Mouse (Mus musculus) heart, postnatal 0 days (tissue): ENCODE results near the gene Egr4. TPM values are rescaled to one million over a fixed set of nuclear protein-coding genes. Genes with fewer than 3 reads are reported as not detected.
A peak's percentile ranks its signal among the peaks of the same experiment; 100 is the strongest.

Experiments used
- ATAC-seq: fragments of 200-750 bp; cut with Nextera tagmentation; 2 replicates; pipeline ENCODE4 v1.8.0; 2017; ENCODE audit warnings: low read depth, moderate number of reproducible peaks, moderate library complexity; ENCODE audit not compliant: insufficient read depth
- DNase-seq: peaks from one replicate; pipeline ENCODE4 v3.0.0-alpha.2; 2016; ENCODE audit warnings: low spot score
- H3K27ac ChIP-seq: fragments of 300-500 bp; sonication (generic); 2 replicates; pipeline ENCODE4 v1.5.1; 2014; ENCODE audit warnings: low read depth, mild to moderate bottlenecking
- H3K27me3 ChIP-seq: fragments of 300-500 bp; sonication (generic); 2 replicates; pipeline ENCODE4 v1.6.1; 2014; ENCODE audit warnings: low read length, mixed read lengths; ENCODE audit not compliant: control insufficient read depth, insufficient read depth
- H3K36me3 ChIP-seq: fragments of 300-500 bp; sonication (generic); replicated peaks from 2 replicates; pipeline ENCODE4 v1.6.1; 2014; ENCODE audit warnings: low read length, mixed read lengths; ENCODE audit not compliant: control insufficient read depth, insufficient read depth
- H3K4me1 ChIP-seq: fragments of 300-500 bp; sonication (generic); 2 replicates; pipeline ENCODE4 v1.6.1; 2014; ENCODE audit warnings: antibody characterized with exemption; ENCODE audit not compliant: control insufficient read depth, insufficient read depth
- H3K4me2 ChIP-seq: fragments of 300-500 bp; sonication (generic); 2 replicates; pipeline ENCODE4 v1.6.1; 2014; ENCODE audit warnings: low read depth, mild to moderate bottlenecking, low read length, moderate library complexity
- H3K4me3 ChIP-seq: fragments of 300-500 bp; sonication (generic); 2 replicates; pipeline ENCODE4 v1.5.1; 2014; ENCODE audit warnings: low read depth, low read length
- H3K9ac ChIP-seq: fragments of 300-500 bp; sonication (generic); replicated peaks from 2 replicates; pipeline ENCODE4 v1.6.1; 2014; ENCODE audit warnings: low read depth, low read length, mixed read lengths
- H3K9me3 ChIP-seq: fragments of 300-500 bp; sonication (generic); replicated peaks from 2 replicates; pipeline ENCODE4 v1.6.1; 2016; ENCODE audit warnings: low read length; ENCODE audit not compliant: control insufficient read depth
- CTCF ChIP-seq: IDR thresholded peaks from 2 replicates; pipeline ENCODE4 v1.5.1; 2016; ENCODE audit warnings: antibody characterized with exemption, control low read depth, low read depth
- EP300 ChIP-seq: IDR thresholded peaks from 2 replicates; pipeline ENCODE4 v1.6.1; 2016; ENCODE audit warnings: antibody characterized with exemption, low read depth
- WGBS: fragments of 180-500 bp; shearing (Covaris S2); extraction: QIAGEN DNeasy Blood & Tissue Kit; methylation state at CpG from one replicate; pipeline ENCODE4 v1.1.7; 2014; 5-methylcytosine and 5-hydroxymethylcytosine counted together
- polyA plus RNA-seq: library from polyadenylated mRNA; unstranded; fragments of >200 nt; fragmentation: Nextera tagmentation; extraction: Ambion mirVana; gene quantifications from 2 replicates; pipeline ENCODE4 v1.2.1, GENCODE M21; 2015
- total RNA-seq: library from RNA; depleted of rRNA; stranded (reverse); fragments of >200 nt; gene quantifications from 2 replicates; pipeline ENCODE4 v1.2.3, GENCODE M21; 2014; ENCODE audit warnings: low replicate concordance

The Egr4 gene
- total and polyA plus RNA-seq, 2 experiments from 2014 or later = not detected

DNA sequence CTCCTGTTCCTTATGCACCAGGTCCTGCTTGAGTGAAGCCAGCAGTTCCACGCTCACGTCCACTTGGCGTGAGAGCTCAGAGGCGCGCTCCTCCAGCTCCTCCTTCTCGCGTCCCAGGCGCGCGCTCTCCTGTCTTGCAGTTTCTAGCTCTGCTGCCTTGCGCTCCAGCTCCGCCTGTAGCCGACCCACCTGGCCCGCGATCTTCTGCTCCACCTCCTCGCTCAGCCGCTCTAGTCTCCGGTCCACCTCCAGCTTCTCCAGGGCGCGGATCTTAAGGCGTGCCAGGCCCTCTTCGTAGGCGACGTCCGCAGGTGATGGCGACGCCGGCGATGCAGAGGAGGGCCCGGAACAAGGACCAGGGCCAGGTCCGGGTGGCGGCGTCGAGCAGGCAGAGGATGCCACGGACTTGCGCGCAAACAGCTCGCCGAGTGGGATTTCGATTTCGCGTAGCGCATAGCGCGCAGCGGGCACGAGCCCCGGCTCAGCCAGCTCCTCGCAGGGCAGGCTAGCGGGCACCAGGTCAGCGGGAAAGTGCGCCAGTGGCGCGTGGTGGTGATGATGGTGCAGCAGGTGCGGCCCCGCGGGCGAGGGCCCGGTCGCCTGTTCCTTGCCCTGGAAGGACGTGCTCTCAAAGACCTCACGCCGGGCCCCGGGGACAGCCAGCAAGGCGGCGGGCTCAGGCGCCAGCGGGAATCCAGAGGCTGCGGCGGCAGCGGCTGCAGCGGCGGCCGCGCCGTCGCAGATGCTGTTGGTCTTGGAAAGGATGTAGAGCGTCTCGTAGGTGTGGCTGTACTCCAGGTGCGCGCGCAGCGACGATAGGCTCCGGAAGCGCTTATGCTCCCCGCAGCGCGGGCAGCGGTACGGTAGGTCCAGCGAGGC lies 29.3 kb downstream of the Egr4 start:
- H3K36me3 ChIP-seq = no peaks in the 10 kb centered on the region
- 4% methylated on average over 87 of the region's 92 CpGs for WGBS
- no peaks in the 10 kb centered on the region for H3K9me3 ChIP-seq
- ATAC-seq = no peak
- H3K27ac ChIP-seq = no peak overlapping the region
- H3K27me3 ChIP-seq = peaks cover 47% of the 10 kb centered on the region
- no peak for DNase-seq
- no peaks in the 10 kb centered on the region for H3K4me1 ChIP-seq
- no peak overlapping the region for H3K9ac ChIP-seq
- TF ChIP-seq CTCF = no peak
- H3K4me3 ChIP-seq = peak overlapping the region; percentile 22
- peak overlapping the region; percentile 13; the same call in 1 of the 2 replicates for H3K4me2 ChIP-seq

DNA sequence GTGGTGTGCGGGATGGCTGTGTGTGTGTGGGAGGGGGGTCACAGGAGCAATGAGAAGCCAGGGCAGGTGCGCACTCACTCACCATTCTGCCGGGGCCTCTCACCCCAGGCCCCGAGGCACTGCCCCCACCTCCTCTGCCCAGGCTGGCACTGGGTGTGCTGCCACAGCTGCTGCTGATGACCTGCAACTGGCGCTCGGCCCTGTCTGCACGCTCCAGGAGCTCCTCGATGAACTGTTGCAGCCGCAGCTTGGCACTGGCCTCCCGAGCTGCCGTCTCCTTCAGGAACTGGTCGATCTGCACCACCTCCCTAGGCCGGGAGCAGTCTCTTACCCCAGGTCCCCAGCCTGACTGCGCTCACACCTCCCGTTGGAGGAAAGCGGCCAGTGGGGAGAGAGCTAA lies 32.7 kb downstream of the Egr4 start:
- no peaks in the 10 kb centered on the region for H3K9me3 ChIP-seq
- no peaks in the 10 kb centered on the region for H3K36me3 ChIP-seq
- WGBS = 66% methylated on average over 15 of the region's 16 CpGs
- H3K4me1 ChIP-seq = no peaks in the 10 kb centered on the region
- H3K4me3 ChIP-seq = no peak overlapping the region
- TF ChIP-seq CTCF (no peak), EP300 (no peak)
- H3K4me2 ChIP-seq = no peak overlapping the region
- ATAC-seq = no peak
- H3K9ac ChIP-seq = no peak overlapping the region
- H3K27ac ChIP-seq = no peak overlapping the region
- no peak for DNase-seq
- H3K27me3 ChIP-seq = peaks cover 50% of the 10 kb centered on the region

DNA sequence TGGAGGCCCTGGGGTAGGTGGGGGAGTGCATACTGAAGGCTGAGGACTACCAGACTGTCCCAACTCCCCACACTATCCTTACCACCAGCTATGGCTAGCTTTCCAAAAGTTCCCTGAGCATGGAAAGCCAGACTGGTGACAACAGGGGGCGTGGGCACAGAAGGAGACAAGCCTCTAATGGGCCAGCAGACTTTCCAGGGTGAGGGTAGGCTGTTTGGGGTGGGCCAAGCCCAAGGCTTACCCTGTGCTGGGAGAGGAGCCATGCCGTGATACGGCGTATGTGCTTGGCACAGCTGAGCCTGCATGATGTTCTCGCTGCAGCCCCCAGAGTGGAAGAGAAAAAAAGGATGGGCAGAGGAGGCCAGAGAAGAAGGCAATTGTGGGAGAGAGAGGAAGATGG lies 33.4 kb downstream of the Egr4 start:
- peaks cover 43% of the 10 kb centered on the region for H3K27me3 ChIP-seq
- H3K4me2 ChIP-seq = no peak overlapping the region
- no peak for DNase-seq
- H3K9me3 ChIP-seq = no peaks in the 10 kb centered on the region
- H3K9ac ChIP-seq = no peak overlapping the region
- TF ChIP-seq EP300 (no peak), CTCF (no peak)
- no peak overlapping the region for H3K27ac ChIP-seq
- H3K4me3 ChIP-seq = no peak overlapping the region
- WGBS = 76% methylated on average over 5 of the region's 5 CpGs
- ATAC-seq = no peak
- H3K36me3 ChIP-seq = no peaks in the 10 kb centered on the region
- H3K4me1 ChIP-seq = no peaks in the 10 kb centered on the region

DNA sequence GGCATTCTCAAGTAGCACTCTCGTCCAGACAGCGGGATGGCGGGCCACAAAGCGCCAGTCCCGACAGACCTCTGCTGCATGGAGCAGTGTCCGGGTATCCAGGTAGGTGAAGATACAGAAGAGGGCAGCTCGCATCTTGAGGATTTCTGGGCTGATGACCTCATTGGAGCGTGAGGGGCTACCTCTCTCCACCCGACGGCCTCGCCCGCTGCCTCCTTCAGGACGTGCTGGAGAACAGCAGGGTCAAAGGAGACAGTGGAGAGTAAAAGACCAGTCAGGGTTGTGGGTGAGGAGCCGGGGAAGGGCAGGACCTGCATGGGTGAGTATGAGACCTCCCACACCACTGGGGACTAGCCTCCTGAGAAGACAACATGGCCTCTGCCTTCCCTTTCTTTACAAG lies 35.0 kb downstream of the Egr4 start:
- Histone ChIP-seq H3K4me2 (no peak overlapping the region), H3K9ac (no peak overlapping the region), H3K9me3 (no peaks in the 10 kb centered on the region), H3K4me1 (no peaks in the 10 kb centered on the region), H3K4me3 (no peak overlapping the region), H3K36me3 (no peaks in the 10 kb centered on the region), H3K27ac (no peak overlapping the region), H3K27me3 (peaks cover 27% of the 10 kb centered on the region)
- ATAC-seq = no peak
- TF ChIP-seq CTCF (no peak), EP300 (no peak)
- DNase-seq = no peak
- WGBS = 31% methylated on average over 14 of the region's 14 CpGs

DNA sequence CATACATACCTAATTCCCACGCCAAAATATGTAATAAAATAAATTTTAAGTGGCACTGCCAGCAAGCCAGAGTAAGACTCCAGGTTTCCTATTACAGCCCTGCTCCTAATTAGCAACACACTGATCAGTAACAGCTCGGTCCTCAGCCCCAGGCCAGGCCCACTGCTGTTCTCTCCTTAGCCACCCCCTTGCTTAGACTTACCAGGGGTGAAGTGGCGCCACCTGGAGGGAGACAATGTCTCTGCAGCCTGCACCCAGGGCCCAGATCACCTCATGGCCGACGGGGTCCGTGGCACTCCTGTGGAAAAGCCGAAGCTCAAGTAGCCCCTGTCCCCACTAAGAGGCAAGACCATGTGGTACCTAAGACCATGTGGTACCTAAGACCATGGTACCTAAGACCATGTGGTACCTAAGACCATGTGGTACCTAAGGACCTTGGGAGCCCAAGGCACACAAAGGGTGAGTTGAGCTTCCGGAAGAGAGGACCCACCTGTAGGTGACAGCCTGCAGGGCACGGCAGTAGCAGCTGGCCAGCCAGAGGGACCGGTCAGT lies 35.9 kb downstream of the Egr4 start:
- ATAC-seq (no peak), DNase-seq (no peak)
- 37% methylated on average over 10 of the region's 10 CpGs for WGBS
- H3K27me3 ChIP-seq = peaks cover 19% of the 10 kb centered on the region
- TF ChIP-seq EP300 = no peak
- peak; percentile 20 for TF ChIP-seq CTCF
- no peak overlapping the region for H3K27ac ChIP-seq
- H3K9me3 ChIP-seq = no peaks in the 10 kb centered on the region
- no peaks in the 10 kb centered on the region for H3K4me1 ChIP-seq
- no peak overlapping the region for H3K4me3 ChIP-seq
- H3K36me3 ChIP-seq = no peaks in the 10 kb centered on the region
- H3K9ac ChIP-seq = no peak overlapping the region
- no peak overlapping the region for H3K4me2 ChIP-seq

DNA sequence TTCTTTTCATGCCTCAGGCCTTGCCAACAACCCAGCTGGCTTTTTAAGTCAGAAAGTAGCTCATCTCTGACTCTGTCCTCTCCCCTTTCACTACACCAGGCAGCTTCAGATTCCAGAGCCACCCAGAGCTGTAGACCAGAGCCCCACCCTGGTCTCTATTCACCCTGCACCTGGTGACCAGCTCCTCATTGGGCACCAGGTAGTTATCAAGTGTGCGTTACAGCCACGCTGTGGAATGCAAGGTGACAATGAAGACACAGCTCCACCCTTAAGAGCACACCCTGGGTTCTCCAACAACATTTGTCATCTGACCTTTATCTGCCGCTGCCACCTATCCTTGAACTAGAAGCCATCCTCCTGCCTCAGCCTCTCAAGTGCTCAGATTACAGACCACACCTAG lies 37.8 kb downstream of the Egr4 start:
- TF ChIP-seq CTCF = no peak
- TF ChIP-seq EP300 = no peak
- H3K4me3 ChIP-seq = no peak overlapping the region
- no peak for ATAC-seq
- DNase-seq = no peak
- H3K36me3 ChIP-seq = no peaks in the 10 kb centered on the region
- no peaks in the 10 kb centered on the region for H3K9me3 ChIP-seq
- H3K27ac ChIP-seq = no peak overlapping the region
- 81% methylated on average over 3 of the region's 3 CpGs for WGBS
- no peak overlapping the region for H3K9ac ChIP-seq
- H3K4me1 ChIP-seq = no peaks in the 10 kb centered on the region
- H3K27me3 ChIP-seq = peaks cover 19% of the 10 kb centered on the region
- H3K4me2 ChIP-seq = no peak overlapping the region
